Mouse (Mus musculus): ENCODE measurements around the gene Pdxp.

GRCm38 (mm10) chr15:78957021-78957420 is 43.3 kb downstream of the Pdxp start:
- TF ChIP-seq USF1 (IDR thresholded peaks at IDR 0.05; ENCODE audit: low read depth), result no peak
- no peak for TF ChIP-seq POLR2AphosphoS2 (IDR thresholded peaks at IDR 0.05; ENCODE audit: insufficient read length, low read depth)
- TF ChIP-seq CEBPB (IDR thresholded peaks at IDR 0.05; ENCODE audit: insufficient read depth, poor library complexity, severe bottlenecking), result no peak
- TF ChIP-seq POLR2A (IDR thresholded peaks at IDR 0.05; ENCODE audit: insufficient read length, low read depth), result no peak
- TF ChIP-seq SRF (IDR thresholded peaks at IDR 0.05; ENCODE audit: control insufficient read depth, insufficient read length, low read depth), result no peak
- no peak for TF ChIP-seq MYOG (IDR thresholded peaks at IDR 0.05; ENCODE audit: control insufficient read depth in 1 of 3, insufficient read depth in 1 of 3, insufficient read length in 2 of 3, low read depth in 2 of 3)
- no peak for TF ChIP-seq E2F4 (IDR thresholded peaks at IDR 0.05; ENCODE audit: insufficient read depth)
- no peak for TF ChIP-seq TCF3 (IDR thresholded peaks at IDR 0.05; ENCODE audit: insufficient read length, low read depth)
- TF ChIP-seq MYOD1 (IDR thresholded peaks at IDR 0.05; ENCODE audit: control insufficient read depth in 1 of 3, insufficient read length in 2 of 3, low read depth in 2 of 3), result no peak
- TF ChIP-seq TCF12 (IDR thresholded peaks at IDR 0.05; ENCODE audit: insufficient read depth, poor library complexity, severe bottlenecking), result no peak
- TF ChIP-seq REST (IDR thresholded peaks at IDR 0.05; ENCODE audit: insufficient read depth, insufficient read length), result no peak
